Mouse (Mus musculus): Measurements from ENCODE around the gene Qars.

Qars gene

DNA sequence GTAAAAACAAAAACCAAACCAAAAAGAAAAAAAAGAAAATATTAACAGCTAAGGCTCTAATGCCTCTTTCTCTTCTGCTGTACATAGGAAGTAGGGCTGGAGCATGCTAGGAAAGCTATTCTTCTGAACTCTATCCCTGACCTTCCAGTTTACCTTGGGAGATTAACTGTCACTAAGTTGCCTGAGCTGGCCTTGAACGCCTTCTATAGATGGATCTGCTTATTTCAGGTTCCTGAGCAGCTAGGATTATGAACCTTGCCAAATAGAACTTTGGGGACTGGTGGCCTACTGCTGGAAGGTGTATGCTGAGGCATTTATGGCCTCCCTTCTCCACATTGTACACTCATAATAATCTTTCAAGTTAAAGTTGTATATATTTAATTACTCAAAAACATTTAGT lies 23.4 kb downstream of the Qars start:
- DNase-seq (ENCODE audit: low spot score in 2 of 2), result no peak

DNA sequence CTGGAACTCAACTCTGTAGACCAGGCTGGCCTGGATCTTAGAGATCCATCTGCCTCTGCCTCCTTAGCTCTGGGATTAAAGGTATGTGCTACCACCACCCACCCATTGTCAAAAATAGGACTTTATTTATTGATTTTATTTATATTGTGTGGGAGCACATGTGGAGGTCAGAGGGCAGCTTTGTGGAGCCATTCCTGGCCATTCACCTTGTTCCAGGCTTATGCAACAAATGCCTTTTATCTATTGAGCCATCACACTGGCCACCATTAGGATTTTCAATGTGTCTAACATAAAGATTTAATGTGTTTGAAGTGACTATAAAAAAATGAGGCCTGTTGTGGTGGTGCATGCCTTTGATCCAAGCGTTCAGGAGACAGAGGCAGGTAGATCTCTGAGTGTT lies 24.0 kb downstream of the Qars start:
- DNase-seq (ENCODE audit: low spot score in 2 of 2), result no peak

DNA sequence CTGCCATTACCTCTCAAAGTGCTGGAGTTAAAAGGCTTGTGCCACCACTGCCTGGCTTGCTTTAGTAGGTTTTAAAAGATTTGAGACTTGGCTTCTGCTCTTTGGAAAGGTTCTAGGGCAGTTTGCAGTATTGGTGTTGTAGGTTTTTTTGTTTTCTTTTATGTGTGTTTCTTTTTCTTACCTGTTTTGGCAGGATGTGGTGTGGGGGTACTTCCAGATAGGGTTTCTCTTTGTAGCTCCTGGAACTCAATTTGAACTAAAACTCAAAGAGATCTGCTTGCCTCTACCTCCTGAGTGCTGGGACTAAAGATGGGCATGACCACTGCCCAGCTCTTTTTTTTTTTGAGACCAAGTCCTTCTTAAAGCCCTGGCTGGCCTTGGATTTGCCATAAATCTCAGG lies 33.3 kb downstream of the Qars start:
- no peak for DNase-seq (ENCODE audit: low spot score in 2 of 2)

DNA sequence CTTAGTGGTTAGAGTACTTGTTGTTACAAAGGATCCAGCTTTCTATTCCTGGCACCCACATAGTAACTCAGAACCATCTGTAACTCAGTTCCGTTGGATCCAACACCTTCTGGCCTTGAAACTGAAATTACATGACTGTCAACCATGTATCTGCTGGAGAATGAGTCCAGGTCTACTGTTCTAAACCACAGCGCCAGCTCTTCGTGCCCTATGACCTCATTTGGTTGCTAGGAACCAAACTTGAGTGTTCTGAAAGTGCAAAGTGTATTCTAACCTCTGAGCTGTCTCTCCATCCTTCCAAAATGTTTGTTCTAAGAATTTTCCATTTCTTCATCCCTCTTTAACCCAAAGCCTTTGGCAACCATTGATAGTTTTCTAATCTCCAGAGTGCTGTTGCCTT lies 38.5 kb downstream of the Qars start:
- DNase-seq (ENCODE audit: low spot score in 2 of 2), result no peak

GRCm38 (mm10) chr9:108546875-108547274 lies 39.4 kb downstream of the Qars start:
- DNase-seq (ENCODE audit: low spot score in 2 of 2), result no peak

GRCm38 (mm10) chr9:108559169-108559568 lies 51.7 kb downstream of the Qars start:
- DNase-seq (ENCODE audit: low spot score in 2 of 2), result no peak

GRCm38 (mm10) chr9:108560227-108560841 lies 52.8 kb downstream of the Qars start, which contains the start of gene Impdh2:
Gene Impdh2, plus strand, starts transcription at chr9:108560286.
- DNase-seq (ENCODE audit: low spot score in 2 of 2), result peak; percentile 93

- no peak for DNase-seq (ENCODE audit: low spot score in 2 of 2)
These were observed 56.2 kb downstream of the Qars start for GRCm38 (mm10) chr9:108563671-108564070.

DNA sequence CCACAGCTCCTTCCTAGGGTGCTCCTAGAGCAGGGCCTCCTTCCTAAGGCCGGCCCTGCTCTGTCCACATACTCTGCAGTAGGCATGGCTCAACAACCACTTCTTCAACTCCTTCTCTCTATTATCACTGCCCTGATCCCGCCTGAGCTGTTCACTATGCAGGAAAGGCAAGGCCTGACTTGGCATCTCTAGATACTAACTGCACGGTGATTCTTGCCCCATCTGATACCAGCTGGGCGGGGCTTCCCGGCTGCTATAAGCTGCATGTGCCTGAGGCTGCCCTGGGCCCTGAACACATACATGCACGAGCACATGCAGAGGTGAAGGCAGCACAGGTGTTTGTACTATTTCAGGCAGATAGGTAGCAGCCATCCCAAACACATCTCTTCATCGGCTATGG lies 56.6 kb downstream of the Qars start:
- DNase-seq (ENCODE audit: low spot score in 2 of 2), result no peak

Measured in urinary bladder, postnatal 4 days (tissue).